Mouse (Mus musculus) adrenal gland, postnatal 10 days (tissue): ENCODE measurements around the gene Zdhhc16. TPM values are rescaled to one million over a fixed set of nuclear protein-coding genes. Genes with fewer than 3 reads are reported as not detected.

ENCODE experiments used
- DNase-seq: peaks from one replicate; pipeline ENCODE4 v3.0.0; 2021; ENCODE audit warnings: mixed read lengths
- total RNA-seq, 2 experiments: library from RNA; stranded (reverse); gene quantifications; 2 replicates each; pipeline ENCODE4 v1.2.3; 2021

Gene Zdhhc16
- total RNA-seq, 2 experiments from 2014 or later = 30.7 to 36.7 TPM

DNA sequence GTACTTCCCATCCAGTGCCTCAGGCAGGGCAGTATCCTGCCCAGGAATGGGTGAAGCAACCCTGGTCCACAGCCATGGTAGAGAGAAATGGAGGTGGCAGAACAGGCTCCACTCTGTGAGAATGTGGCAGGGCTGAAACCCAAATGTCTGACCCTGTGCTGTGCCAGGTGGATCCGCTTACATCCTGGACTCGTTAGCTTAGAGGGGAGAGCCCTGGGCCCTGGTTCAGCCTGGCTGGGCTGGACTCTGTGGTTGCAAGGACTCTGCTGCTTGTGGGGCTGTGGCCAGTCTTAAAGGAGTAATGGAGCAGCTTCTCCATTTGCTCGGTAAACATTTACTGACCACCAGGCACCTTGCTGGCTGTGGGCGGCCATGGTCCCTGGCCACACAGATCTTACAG, 53.9 kb downstream of the Zdhhc16 start:
- DNase-seq = no peak

DNA sequence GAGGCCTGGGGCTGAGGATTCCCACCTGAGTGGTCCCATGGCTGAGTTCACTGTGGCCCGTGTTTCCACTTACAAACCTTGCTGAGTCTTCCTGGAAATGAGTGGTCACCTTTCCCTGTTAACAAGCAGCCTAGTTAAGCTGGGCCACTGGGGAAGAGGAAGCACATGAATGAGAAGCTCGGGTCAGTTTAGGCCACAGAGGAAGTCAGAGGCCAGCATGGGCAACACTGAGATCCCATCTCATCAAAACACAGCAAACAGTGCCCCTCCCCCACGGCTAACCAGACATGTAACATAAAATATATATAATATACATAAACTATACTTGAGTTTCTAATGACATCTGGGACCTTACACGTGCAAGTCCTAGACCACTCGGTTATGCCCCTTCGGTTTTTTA, 56.5 kb downstream of the Zdhhc16 start:
- DNase-seq = no peak

DNA sequence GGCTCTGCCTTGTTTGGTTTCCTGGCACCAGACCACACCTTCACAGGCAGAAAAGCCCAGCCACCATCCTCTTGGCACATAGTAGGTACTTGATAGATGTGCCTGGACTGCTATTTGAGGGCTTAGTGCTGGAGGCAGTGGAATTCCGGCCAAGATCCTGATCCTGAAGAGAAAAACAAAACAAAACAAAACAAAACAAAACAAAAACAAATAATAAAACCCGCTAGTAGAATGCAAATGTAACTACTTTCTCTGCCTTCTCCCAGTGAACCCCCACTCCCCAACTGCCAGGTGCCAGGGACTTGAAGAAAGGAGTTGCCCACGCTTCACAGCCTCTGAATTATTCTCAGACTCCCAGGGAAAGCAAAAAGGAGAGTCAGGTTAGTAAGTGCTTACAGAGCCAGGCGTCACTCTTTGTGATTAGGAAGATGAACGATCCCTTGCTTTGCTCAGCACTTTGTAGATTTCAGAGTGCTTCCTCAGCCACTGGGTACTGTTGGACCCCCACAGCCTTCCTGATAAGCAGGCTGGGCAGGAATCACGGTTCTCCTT, 58.7 kb downstream of the Zdhhc16 start:
- no peak for DNase-seq

DNA sequence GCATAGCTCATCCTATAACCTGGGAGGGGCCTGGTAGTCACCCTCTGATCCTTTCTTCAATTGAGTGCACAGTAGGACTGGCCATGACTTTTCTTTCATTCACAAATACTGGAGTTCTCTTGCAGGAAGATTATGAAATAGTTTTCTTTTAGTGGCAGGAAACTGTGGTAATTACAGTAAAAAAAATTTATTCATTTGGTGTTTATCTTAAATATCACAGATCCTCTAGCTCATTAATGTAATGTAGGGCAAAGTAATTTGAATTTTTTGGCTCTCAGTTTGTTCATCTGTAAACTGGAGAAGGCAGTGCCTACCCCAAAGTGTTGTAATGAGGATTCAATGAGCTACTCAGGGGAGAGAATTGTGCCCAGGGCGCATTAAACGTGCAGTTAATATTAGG, 59.7 kb downstream of the Zdhhc16 start:
- DNase-seq = no peak

DNA sequence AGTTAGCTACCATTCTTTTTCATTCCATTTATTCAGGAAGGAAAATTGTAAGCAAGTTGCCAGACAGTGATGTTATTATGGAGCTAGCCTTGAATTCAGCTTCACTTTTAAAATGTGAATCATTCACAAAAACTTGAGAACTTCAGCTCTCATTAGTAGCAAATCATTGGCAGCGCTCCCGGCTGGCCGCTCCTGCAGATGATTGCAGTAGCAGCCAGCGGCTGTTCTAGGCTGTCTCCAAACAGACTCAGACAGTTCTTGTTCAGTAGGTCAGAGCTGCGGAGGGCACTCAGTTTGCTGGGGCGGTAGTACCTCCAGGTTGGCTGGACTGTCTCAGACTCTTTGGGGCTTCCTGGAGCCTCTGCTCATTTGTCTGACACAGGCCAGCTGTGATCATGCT, 60.2 kb downstream of the Zdhhc16 start:
- DNase-seq = peak; percentile 89

Other genes with a start within 250 kb of the Zdhhc16 start
- gene Slit1, start 189.8 kb upstream of the Zdhhc16 start, total RNA-seq = 1 to 10 TPM; 3.8 to 5.7 TPM
- gene Arhgap19, start 131.4 kb upstream of the Zdhhc16 start, total RNA-seq = 1 to 10 TPM; 7.6 to 8.6 TPM
- gene Frat1, start 103.5 kb upstream of the Zdhhc16 start, total RNA-seq = 10 to 100 TPM in 1 of 2 experiments, 1 to 10 TPM in 1; 8.6 to 11.7 TPM
- 1 to 10 TPM; 4.8 to 7.1 TPM for gene Frat2, start 85.3 kb upstream of the Zdhhc16 start, total RNA-seq
- 10 to 100 TPM; 12.6 to 12.8 TPM for gene Rrp12, start 37.3 kb upstream of the Zdhhc16 start, total RNA-seq
- gene Pgam1, start 21.6 kb upstream of the Zdhhc16 start, total RNA-seq = 100 to 1,000 TPM; 536 to 564 TPM
- gene Exosc1, start 57 bp upstream of the Zdhhc16 start, total RNA-seq = 10 to 100 TPM; 24.3 to 25.5 TPM
- 10 to 100 TPM; 15.5 to 24.2 TPM for gene Mms19, start 47.7 kb downstream of the Zdhhc16 start, total RNA-seq
- 10 to 100 TPM; 17.1 to 20.2 TPM for gene Ubtd1, start 48.3 kb downstream of the Zdhhc16 start, total RNA-seq
- gene Ankrd2, start 102.5 kb downstream of the Zdhhc16 start, total RNA-seq = 1 to 10 TPM; 2.2 to 5.9 TPM
- 10 to 100 TPM; 24.6 to 39.9 TPM for gene Hoga1, start 112.1 kb downstream of the Zdhhc16 start, total RNA-seq
- 1 to 10 TPM in 1 of 2 experiments, under 1 TPM in 1; 0.75 to 1.3 TPM for gene 4933411K16Rik, start 118.8 kb downstream of the Zdhhc16 start, total RNA-seq
- 1 to 10 TPM; 6.5 to 9.7 TPM for gene Morn4, start 152.9 kb downstream of the Zdhhc16 start, total RNA-seq
- gene Pi4k2a, start 157.0 kb downstream of the Zdhhc16 start, total RNA-seq = 10 to 100 TPM; 37.0 to 41.3 TPM
- gene Avpi1, start 195.6 kb downstream of the Zdhhc16 start, total RNA-seq = 10 to 100 TPM; 15.9 to 33.2 TPM
- 10 to 100 TPM; 42.0 to 46.4 TPM for gene Marveld1, start 213.9 kb downstream of the Zdhhc16 start, total RNA-seq
- gene Zfyve27, start 230.5 kb downstream of the Zdhhc16 start, total RNA-seq = 10 to 100 TPM; 36.9 to 52.9 TPM